Mouse (Mus musculus) B cell, adult (primary cell): ENCODE data around the gene Dr1. TPM values are rescaled to one million over a fixed set of nuclear protein-coding genes. Genes with fewer than 3 reads are reported as not detected.

Source experiments
- total RNA-seq: library from RNA; stranded (reverse); gene quantifications from 4 replicates; pipeline ENCODE4 v1.2.4, GENCODE M21; 2023; ENCODE audit not compliant: inconsistent age

The Dr1 gene
- total RNA-seq: 34.4 to 37.2 TPM (median 35.7 TPM) in 4 replicates

DNA sequence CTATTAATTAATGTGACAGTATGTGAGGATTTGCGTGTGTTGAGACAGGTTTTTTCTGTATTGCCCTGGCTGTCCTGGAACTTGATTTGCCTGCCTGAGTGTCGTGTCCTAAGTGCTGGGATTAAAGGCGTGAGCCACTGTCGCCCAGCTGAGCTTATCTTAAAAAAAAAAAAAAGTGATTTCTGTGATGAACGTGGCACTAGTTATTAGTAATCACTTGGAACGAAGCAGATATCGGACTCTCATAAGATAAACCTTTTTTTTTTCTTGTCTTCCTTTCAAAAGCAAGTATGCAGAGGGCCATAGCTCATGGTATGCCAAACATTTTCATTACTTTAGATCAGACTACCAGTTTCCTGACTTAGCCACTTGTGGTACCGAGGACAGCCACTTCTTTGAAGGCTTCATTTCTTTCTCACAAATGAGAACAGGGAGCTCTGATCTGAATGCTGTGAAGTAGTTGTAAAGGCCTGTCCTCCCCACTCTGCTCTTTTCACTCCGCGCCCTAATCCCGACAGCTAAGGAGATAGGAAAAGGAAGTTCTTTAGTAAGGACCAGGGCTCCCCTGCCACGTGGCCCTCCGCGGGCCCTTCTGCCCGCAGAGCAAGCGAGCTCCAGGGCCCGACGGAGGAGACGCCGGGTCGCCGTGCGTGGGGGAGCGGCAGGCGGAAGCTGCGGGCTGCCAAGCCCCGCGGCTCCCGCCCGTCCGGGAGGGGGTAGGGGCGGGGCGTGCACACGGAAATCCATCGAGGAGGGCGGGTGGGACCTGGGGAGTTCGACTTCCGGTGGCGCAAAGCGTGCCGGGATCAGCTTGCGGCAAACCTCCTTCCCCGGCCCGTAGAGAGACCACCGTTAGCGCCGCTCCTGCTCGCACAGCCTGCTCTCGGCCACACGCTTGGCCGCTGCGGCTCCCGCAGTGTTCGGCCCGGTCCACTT lies at the start of gene Dr1:
TSS of gene Dr1 (plus strand) at position 771 of the 936 bp plus-strand sequence.

DNA sequence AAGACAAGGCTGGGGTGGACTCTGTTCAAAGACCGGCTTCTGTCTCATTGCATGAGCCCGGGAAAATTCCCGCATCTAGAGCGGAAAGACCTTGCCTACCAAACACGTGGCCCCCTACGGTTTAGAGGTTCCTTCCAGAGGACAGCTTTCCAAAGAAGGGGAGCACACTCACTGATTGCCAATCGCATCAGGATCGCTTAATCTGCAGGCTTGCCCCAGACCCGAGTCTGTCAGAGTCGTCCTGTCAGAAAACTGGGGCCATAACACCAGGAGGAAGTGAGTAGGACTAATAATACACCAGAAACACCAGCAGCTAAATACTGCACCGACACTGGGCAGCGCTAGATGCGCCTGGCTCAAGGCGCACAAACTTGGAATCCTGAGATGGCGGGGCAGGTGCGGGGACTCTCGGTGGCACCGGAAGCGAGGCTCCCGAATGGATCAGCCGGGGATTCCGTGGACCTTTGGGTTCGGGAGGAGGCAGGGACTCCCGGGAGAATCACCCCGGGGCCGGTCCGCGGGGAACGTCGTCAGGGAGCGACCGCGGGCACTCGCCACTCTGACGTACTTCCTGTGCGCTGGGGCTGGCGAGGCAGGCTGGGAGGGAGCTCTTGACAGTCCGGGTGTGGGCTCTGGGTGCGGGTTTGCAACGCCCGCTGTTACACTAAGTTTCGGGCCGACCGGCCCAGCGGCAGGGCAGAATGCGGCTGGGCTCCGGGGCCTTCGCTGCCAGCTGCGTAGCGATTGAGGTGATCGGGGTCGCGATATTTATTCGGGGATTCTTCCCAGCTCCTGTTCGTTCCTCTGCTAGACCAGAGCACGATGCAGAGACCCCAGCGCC lies 43.7 kb downstream of the Dr1 start, which contains the start of gene Pigg:
TSS of gene Pigg (plus strand) at position 386 of the 841 bp plus-strand sequence.

Other genes with a start within 250 kb of the Dr1 start
- gene Mtf2, start 203.2 kb upstream of the Dr1 start, total RNA-seq: 70.3 to 81.4 TPM (median 73.1 TPM) in 4 replicates
- 81.2 to 94.0 TPM (median 87.2 TPM) in 4 replicates for gene Tmed5, start 136.3 kb upstream of the Dr1 start, total RNA-seq
- 1.4 to 3.4 TPM (median 1.5 TPM) in 4 replicates for gene Ccdc18, start 136.0 kb upstream of the Dr1 start, total RNA-seq
- gene Pigg, start 43.7 kb downstream of the Dr1 start, total RNA-seq: 2.7 to 3.3 TPM (median 3.2 TPM) in 4 replicates
- not detected in 4 replicates for gene Gm42517, start 99.0 kb downstream of the Dr1 start, total RNA-seq
- not detected in 4 replicates for gene Pde6b, start 119.5 kb downstream of the Dr1 start, total RNA-seq
- gene Atp5k, start 165.6 kb downstream of the Dr1 start, total RNA-seq: 62.9 to 80.0 TPM (median 70.9 TPM) in 4 replicates
- gene Mfsd7a, start 180.0 kb downstream of the Dr1 start, total RNA-seq: not detected in 4 replicates
- gene Pcgf3, start 192.3 kb downstream of the Dr1 start, total RNA-seq: 18.4 to 31.3 TPM (median 23.8 TPM) in 4 replicates